Comparison of ENCODE assay signal across 8 mouse cellular contexts in the genomic region with DNA sequence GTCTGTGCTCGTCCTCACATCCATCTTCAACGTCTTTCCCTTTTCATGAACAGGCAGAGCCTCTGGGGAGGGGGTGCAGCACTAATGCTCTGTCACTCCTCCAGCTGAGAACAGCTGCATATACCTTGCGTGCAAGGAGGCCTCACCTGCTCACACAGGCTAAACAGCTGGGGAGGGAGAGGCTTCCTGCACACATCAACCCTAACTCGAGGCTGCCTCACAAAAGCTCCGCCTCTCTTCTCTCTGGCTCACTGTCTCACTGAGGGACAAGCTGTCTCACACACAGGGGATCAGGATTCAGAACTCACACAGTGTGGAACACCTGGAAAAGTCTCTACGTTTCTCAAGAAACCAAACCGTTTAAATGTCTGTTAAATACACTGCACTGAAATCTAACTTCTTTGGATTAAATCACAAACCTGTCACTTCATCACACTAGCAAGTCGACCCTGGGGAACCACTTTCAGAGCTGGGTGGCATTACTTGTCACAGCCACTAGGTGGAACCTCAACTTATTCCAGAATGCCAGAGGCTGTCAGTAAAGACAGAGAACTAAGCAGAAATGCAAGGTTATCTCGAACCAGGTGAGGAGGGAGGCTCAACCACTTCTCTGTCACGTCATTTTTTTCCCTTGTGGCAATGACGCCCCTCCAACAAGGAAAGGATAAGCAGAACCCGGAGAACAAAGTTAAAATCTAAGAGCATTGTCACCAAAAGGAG.
DNase-seq lines count a peak whose midpoint lies in the region; ATAC-seq and TF ChIP-seq lines count a peak whose summit lies in the region.

No protein-coding gene starts in this region.

- DNase-seq in spleen, adult 2 months (ENCODE audit: low read depth in 1 of 2, low spot score in 2 of 2): no peak
- DNase-seq in spleen, adult 18-20 months: no peak
- peak; percentile 76 for DNase-seq in embryo, embryonic 10 days (ENCODE audit: low spot score)
- DNase-seq in heart, postnatal 0 days (ENCODE audit: low spot score): peak; percentile 69
- peak; percentile 43 to 45 for DNase-seq in kidney, postnatal 25 days
- DNase-seq in retina, adult 2 months (ENCODE audit: low read depth, low spot score): peak; percentile 22
- no peak for DNase-seq in spleen, adult 12 weeks (ENCODE audit: low spot score)

- 30% methylated on average over 12 of the region's 12 CpGs for WGBS in spleen, adult 2 months
- WGBS in heart, postnatal 0 days: 28% methylated on average over 12 of the region's 12 CpGs
- 26% methylated on average over 12 of the region's 12 CpGs for WGBS in lung, embryonic 16.5 days

- no peak overlapping the region for H3K4me2 ChIP-seq in heart, postnatal 0 days (ENCODE audit: low read depth, low read length)
- H3K4me2 ChIP-seq in lung, embryonic 16.5 days (ENCODE audit: low read depth, low read length): no peak overlapping the region

- H3K9me3 ChIP-seq in heart, postnatal 0 days (replicated peaks; ENCODE audit: control insufficient read depth, low read length): no peaks in the 10 kb centered on the region
- no peaks in the 10 kb centered on the region for H3K9me3 ChIP-seq in lung, embryonic 16.5 days (ENCODE audit: control insufficient read depth, low read length)

- H3K36me3 ChIP-seq in spleen, adult 2 months (ENCODE audit: control insufficient read depth, insufficient read depth, low read length): no peaks in the 10 kb centered on the region
- peaks cover 20% of the 10 kb centered on the region for H3K36me3 ChIP-seq in heart, postnatal 0 days (replicated peaks; ENCODE audit: control insufficient read depth, insufficient read depth, low read length)
- no peaks in the 10 kb centered on the region for H3K36me3 ChIP-seq in lung, embryonic 16.5 days (ENCODE audit: control insufficient read depth, insufficient read depth, low read length)

- H3K4me3 ChIP-seq in spleen, adult 2 months (ENCODE audit: extremely low read depth, insufficient read depth, insufficient read length): no peak overlapping the region
- no peak overlapping the region for H3K4me3 ChIP-seq in heart, postnatal 0 days (ENCODE audit: low read depth, low read length)
- H3K4me3 ChIP-seq in lung, embryonic 16.5 days (ENCODE audit: low read length): no peak overlapping the region

- H3K4me1 ChIP-seq in spleen, adult 2 months (ENCODE audit: control insufficient read depth, insufficient read depth, insufficient read length): no peaks in the 10 kb centered on the region
- peaks cover 30% of the 10 kb centered on the region for H3K4me1 ChIP-seq in heart, postnatal 0 days (ENCODE audit: control insufficient read depth, insufficient read depth)
- 0 out of 2 replicates have a peak, but pooled peaks cover 2% of the 10 kb centered on the region for H3K4me1 ChIP-seq in lung, embryonic 16.5 days (replicated peaks; ENCODE audit: control insufficient read depth, insufficient read depth, low read length)

- no peak overlapping the region for H3K9ac ChIP-seq in heart, postnatal 0 days (replicated peaks; ENCODE audit: low read depth, low read length)
- H3K9ac ChIP-seq in lung, embryonic 16.5 days (ENCODE audit: low read length): no peak overlapping the region

- TF ChIP-seq EP300 in heart, postnatal 0 days (IDR thresholded peaks at IDR 0.05; ENCODE audit: low read depth): no peak

- no peaks in the 10 kb centered on the region for H3K27me3 ChIP-seq in spleen, adult 2 months (ENCODE audit: control insufficient read depth, insufficient read depth, low read length)
- H3K27me3 ChIP-seq in heart, postnatal 0 days (ENCODE audit: control insufficient read depth, insufficient read depth, low read length): no peaks in the 10 kb centered on the region
- H3K27me3 ChIP-seq in lung, embryonic 16.5 days (ENCODE audit: control insufficient read depth, insufficient read depth, low read depth, low read length): no peaks in the 10 kb centered on the region

- TF ChIP-seq CTCF in spleen, adult 2 months (IDR thresholded peaks at IDR 0.05; ENCODE audit: extremely low read depth, insufficient read depth, insufficient read length, insufficient replicate concordance): peak; percentile 29; the same call in 1 of the 2 replicates
- peak; percentile 81 for TF ChIP-seq CTCF in heart, postnatal 0 days (IDR thresholded peaks at IDR 0.05; ENCODE audit: low read depth)

- peak; percentile 40 for ATAC-seq in heart, postnatal 0 days (ENCODE audit: insufficient read depth, low read depth)
- ATAC-seq in lung, embryonic 16.5 days (ENCODE audit: low read depth): peak; percentile 50

- no peak for TF ChIP-seq POLR2A in spleen, adult 2 months (IDR thresholded peaks at IDR 0.05; ENCODE audit: low read depth, low read length)

- no peak overlapping the region for H3K27ac ChIP-seq in spleen, adult 2 months (ENCODE audit: insufficient read depth, low read length)
- 0 out of 2 replicates have a peak overlapping the region, but pooled peaks have one; percentile 20 for H3K27ac ChIP-seq in heart, postnatal 0 days (ENCODE audit: low read depth)
- H3K27ac ChIP-seq in lung, embryonic 16.5 days (ENCODE audit: low read length): no peak overlapping the region

Comparison
In these comparisons a context has a peak if more than half of its experiments do, and no peak if none do; other contexts are left out.
1. DNase-seq: peak in embryo, embryonic 10 days (single experiment), heart, postnatal 0 days (single experiment), kidney, postnatal 25 days (2 of 2) and retina, adult 2 months (single experiment); none in spleen, adult 2 months (0 of 2), spleen, adult 18-20 months (0 of 2) and spleen, adult 12 weeks (single experiment).